Mouse (Mus musculus): ENCODE data around the gene Psmd3. TPM values are rescaled to one million over a fixed set of nuclear protein-coding genes. Genes with fewer than 3 reads are reported as not detected.
"Not testable (repeated sequence)": the region's sequence is repeated elsewhere in the genome, so short reads cannot be mapped to it uniquely, and the experiment has no call there.

Psmd3 gene
- total and polyA plus RNA-seq, 2 experiments from 2014 or later: 129 to 182 TPM

DNA sequence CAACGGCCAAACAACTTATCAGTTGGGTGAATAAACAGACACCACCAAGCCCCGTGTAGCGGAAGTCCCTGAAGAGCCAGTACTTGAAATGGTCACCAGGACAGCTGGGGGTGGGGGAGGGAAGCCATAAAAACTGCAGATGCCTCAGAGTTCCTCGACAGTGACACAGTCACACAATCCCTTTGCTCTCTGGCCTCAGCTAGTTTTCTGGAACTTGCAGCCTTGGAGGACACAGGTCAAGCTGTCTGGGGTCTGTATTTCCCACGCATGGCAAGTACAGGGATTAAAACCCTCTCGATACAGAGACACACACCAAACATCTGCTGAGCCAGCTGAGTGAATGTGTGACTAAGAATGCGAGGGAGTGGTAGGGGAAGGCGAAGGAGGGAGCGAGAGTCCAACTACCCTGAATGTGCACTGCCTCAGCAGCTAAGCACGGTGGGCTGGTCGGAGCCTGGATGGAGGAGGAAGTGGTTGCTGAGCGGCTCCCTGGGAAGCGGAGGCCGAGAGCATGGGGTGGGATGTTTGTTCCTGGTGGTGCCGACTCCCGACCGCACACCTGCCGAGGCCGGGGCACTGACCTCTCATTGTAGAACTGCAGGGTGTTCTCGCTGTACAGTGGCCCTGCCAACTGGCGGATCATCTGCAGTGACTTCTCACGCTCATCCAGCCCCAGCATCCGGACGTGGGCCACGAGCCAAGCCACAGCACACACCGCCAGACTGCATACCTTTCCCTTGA is 26.8 kb downstream of the Psmd3 start:
- Histone ChIP-seq H3K9me3 (ENCODE audit: low read length) (no peaks in the 10 kb centered on the region), H3K4me2 (ENCODE audit: low read depth, low read length, poor library complexity, severe bottlenecking) (no peak overlapping the region), H3K4me1 (ENCODE audit: insufficient read depth, low read length) (no peaks in the 10 kb centered on the region), H3K36me3 (ENCODE audit: insufficient read depth, low read length) (peaks cover 77% of the 10 kb centered on the region), H3K4me3 (ENCODE audit: low read depth, low read length) (no peak overlapping the region), H3K27ac (ENCODE audit: low read depth, low read length) (no peak overlapping the region), H3K27me3 (ENCODE audit: insufficient read depth, low read length) (no peaks in the 10 kb centered on the region), H3K9ac (replicated peaks; ENCODE audit: low read length, poor library complexity, severe bottlenecking) (no peak overlapping the region)
- no peak for TF ChIP-seq CTCF (IDR thresholded peaks at IDR 0.05)
- ATAC-seq (ENCODE audit: low FRiP score) (no peak), DNase-seq (ENCODE audit: low spot score) (no peak)
- WGBS: 86% methylated on average over 26 of the region's 26 CpGs

DNA sequence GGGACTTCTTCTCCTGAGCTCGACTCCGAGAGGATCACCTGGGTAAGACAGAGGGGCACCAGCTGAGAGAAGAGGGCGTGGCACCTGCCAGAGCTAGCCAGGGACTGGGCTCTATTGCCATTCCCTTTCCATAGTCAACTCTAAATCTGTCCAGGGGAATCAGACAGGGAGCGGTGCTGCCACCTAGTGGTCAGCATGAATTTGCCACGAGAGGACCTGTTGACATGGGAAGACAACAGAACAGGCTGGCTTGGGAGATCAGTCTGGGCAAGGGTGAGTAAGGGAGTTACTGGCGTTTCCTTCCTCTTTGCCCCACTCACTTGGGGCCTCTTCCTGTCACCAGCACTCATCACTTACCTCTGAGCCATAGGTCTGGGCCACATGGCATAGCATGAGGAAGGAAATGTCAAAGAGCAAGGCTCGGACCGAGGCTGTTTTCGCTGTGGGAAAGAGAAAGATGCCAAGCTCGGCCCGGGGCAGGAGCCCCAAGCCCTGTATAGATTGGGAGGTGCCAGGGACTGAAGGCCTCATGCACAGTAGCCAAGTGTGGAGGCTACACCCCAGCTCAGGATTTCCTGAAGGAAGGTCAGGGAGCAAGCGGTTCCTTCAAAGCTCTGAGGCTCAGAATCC is 28.2 kb downstream of the Psmd3 start:
- Histone ChIP-seq H3K27me3 (ENCODE audit: insufficient read depth, low read length) (no peaks in the 10 kb centered on the region), H3K4me2 (ENCODE audit: low read depth, low read length, poor library complexity, severe bottlenecking) (no peak overlapping the region), H3K36me3 (ENCODE audit: insufficient read depth, low read length) (peaks cover 75% of the 10 kb centered on the region), H3K4me1 (ENCODE audit: insufficient read depth, low read length) (no peaks in the 10 kb centered on the region), H3K4me3 (ENCODE audit: low read depth, low read length) (no peak overlapping the region), H3K27ac (ENCODE audit: low read depth, low read length) (no peak overlapping the region), H3K9ac (replicated peaks; ENCODE audit: low read length, poor library complexity, severe bottlenecking) (no peak overlapping the region), H3K9me3 (ENCODE audit: low read length) (no peaks in the 10 kb centered on the region)
- DNase-seq (ENCODE audit: low spot score) (peak; percentile 82), ATAC-seq (ENCODE audit: low FRiP score) (peak; percentile 34)
- TF ChIP-seq CTCF (IDR thresholded peaks at IDR 0.05): peak; percentile 95
- WGBS: 57% methylated on average over 12 of the region's 12 CpGs

DNA sequence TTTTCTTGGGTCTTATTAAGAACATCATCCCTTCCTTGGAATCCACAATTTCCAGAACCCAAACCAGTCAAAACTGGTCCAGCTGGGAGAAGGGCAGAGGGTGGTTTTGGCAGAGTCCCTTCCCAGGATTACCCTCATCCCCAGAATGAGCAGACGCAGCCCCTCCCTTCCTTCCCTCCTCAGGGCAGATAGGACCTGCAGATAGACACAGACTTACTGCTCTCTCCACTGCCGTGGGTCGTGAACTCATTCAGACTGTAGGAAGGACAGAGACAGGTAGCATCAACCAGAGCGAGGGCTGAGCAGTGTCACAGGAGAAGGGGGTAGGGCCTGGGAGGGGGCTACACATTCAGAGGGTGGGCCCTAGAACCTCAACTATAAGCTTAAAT is 28.7 kb downstream of the Psmd3 start:
- Histone ChIP-seq H3K27ac (ENCODE audit: low read depth, low read length) (no peak overlapping the region), H3K4me2 (ENCODE audit: low read depth, low read length, poor library complexity, severe bottlenecking) (no peak overlapping the region), H3K36me3 (ENCODE audit: insufficient read depth, low read length) (peaks cover 75% of the 10 kb centered on the region), H3K4me1 (ENCODE audit: insufficient read depth, low read length) (no peaks in the 10 kb centered on the region), H3K4me3 (ENCODE audit: low read depth, low read length) (no peak overlapping the region), H3K9ac (replicated peaks; ENCODE audit: low read length, poor library complexity, severe bottlenecking) (no peak overlapping the region), H3K9me3 (ENCODE audit: low read length) (no peaks in the 10 kb centered on the region), H3K27me3 (ENCODE audit: insufficient read depth, low read length) (no peaks in the 10 kb centered on the region)
- 86% methylated on average over 4 of the region's 4 CpGs for whole genome bisulfite sequencing
- ATAC-seq (ENCODE audit: low FRiP score) (no peak), DNase-seq (ENCODE audit: low spot score) (no peak)
- no peak for TF ChIP-seq CTCF (IDR thresholded peaks at IDR 0.05)

DNA sequence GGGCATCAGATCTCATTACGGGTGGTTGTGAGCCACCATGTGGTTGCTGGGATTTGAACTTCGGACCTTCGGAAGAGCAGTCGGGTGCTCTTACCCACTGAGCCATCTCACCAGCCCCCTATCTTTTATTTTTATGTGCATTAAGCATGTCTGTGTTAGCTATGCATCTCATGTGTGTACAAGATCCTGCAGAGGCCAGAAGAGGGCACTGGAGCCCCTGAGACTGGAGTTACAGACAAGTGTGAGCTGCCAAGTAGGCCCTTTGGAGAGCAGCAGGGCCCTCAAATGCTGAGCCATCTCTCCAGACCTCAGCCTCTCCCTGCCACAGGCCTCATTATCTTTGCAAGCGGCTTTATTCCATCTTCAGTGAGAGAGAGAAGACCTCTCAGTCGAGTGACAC is 29.7 kb downstream of the Psmd3 start:
- DNase-seq (ENCODE audit: low spot score): peak; percentile 74
- TF ChIP-seq CTCF (IDR thresholded peaks at IDR 0.05): peak; percentile 67
- ATAC-seq (ENCODE audit: low FRiP score); H3K9ac ChIP-seq (replicated peaks; ENCODE audit: low read length, poor library complexity, severe bottlenecking); H3K4me1 ChIP-seq (ENCODE audit: insufficient read depth, low read length); H3K27me3 ChIP-seq (ENCODE audit: insufficient read depth, low read length); H3K9me3 ChIP-seq (ENCODE audit: low read length); H3K27ac ChIP-seq (ENCODE audit: low read depth, low read length); H3K4me2 ChIP-seq (ENCODE audit: low read depth, low read length, poor library complexity, severe bottlenecking); H3K4me3 ChIP-seq (ENCODE audit: low read depth, low read length): not testable (repeated sequence)
- 86% methylated on average over 6 of the region's 6 CpGs for WGBS
- peaks cover 74% of the 10 kb centered on the region for H3K36me3 ChIP-seq (ENCODE audit: insufficient read depth, low read length)

DNA sequence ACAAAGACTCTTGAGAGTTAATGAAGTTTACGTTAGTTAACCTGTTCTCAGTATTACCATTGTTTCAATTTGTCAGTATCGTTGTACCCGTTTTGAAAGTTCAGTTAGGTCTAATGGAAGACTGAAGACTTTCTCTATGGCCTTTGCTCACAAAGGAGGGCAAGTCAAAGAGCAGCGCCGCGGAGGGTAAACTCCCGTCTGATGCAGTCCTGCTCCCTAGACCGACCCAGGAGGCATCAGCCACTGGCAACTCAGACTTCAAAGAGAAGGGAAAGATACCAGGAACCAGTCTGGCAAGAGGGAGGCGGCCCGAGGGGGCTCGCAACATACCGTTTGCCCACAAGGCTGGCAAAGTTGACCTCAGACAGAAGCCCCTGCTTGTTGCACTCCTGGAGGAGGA is 31.3 kb downstream of the Psmd3 start:
- no peak overlapping the region for H3K27ac ChIP-seq (ENCODE audit: low read depth, low read length)
- no peak for DNase-seq (ENCODE audit: low spot score)
- WGBS: 89% methylated on average over 12 of the region's 12 CpGs
- H3K9ac ChIP-seq (replicated peaks; ENCODE audit: low read length, poor library complexity, severe bottlenecking): no peak overlapping the region
- ATAC-seq (ENCODE audit: low FRiP score): no peak
- no peak for TF ChIP-seq CTCF (IDR thresholded peaks at IDR 0.05)
- H3K4me1 ChIP-seq (ENCODE audit: insufficient read depth, low read length): no peaks in the 10 kb centered on the region
- H3K4me3 ChIP-seq (ENCODE audit: low read depth, low read length): no peak overlapping the region
- no peaks in the 10 kb centered on the region for H3K9me3 ChIP-seq (ENCODE audit: low read length)
- no peak overlapping the region for H3K4me2 ChIP-seq (ENCODE audit: low read depth, low read length, poor library complexity, severe bottlenecking)
- no peaks in the 10 kb centered on the region for H3K27me3 ChIP-seq (ENCODE audit: insufficient read depth, low read length)
- H3K36me3 ChIP-seq (ENCODE audit: insufficient read depth, low read length): peaks cover 66% of the 10 kb centered on the region

DNA sequence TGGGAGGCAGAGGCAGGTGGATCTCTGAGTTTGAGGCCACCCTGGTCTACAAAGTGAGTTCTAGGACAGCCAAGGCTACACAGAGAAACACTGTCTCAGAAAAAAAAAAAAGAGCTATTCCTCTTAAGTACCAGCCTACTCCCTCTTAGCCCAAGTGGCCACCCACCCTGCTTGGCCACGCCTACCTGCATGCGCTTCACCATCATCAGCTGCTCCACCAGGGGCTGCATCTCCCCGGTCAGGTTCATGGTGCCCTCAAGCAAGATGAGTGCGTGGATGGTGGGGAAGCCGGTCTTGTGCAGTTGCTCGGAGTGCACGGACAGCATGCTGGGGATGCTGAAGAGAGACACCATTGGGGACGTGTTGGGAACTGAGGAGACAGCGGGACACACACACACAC is 33.6 kb downstream of the Psmd3 start:
- no peak overlapping the region for H3K4me2 ChIP-seq (ENCODE audit: low read depth, low read length, poor library complexity, severe bottlenecking)
- H3K9me3 ChIP-seq (ENCODE audit: low read length): no peaks in the 10 kb centered on the region
- ATAC-seq (ENCODE audit: low FRiP score) (no peak), DNase-seq (ENCODE audit: low spot score) (no peak)
- H3K27me3 ChIP-seq (ENCODE audit: insufficient read depth, low read length): no peaks in the 10 kb centered on the region
- H3K27ac ChIP-seq (ENCODE audit: low read depth, low read length): no peak overlapping the region
- no peak overlapping the region for H3K9ac ChIP-seq (replicated peaks; ENCODE audit: low read length, poor library complexity, severe bottlenecking)
- no peak for TF ChIP-seq CTCF (IDR thresholded peaks at IDR 0.05)
- WGBS: 95% methylated on average over 9 of the region's 9 CpGs
- H3K4me3 ChIP-seq (ENCODE audit: low read depth, low read length): no peak overlapping the region
- peaks cover 52% of the 10 kb centered on the region for H3K36me3 ChIP-seq (ENCODE audit: insufficient read depth, low read length)
- H3K4me1 ChIP-seq (ENCODE audit: insufficient read depth, low read length): no peaks in the 10 kb centered on the region
